Mouse (Mus musculus): ENCODE results near the gene Cep250. TPM values are rescaled to one million over a fixed set of nuclear protein-coding genes. Genes with fewer than 3 reads are reported as not detected.

Cep250 gene
- polyA plus RNA-seq, 1 experiment: not detected

- TF ChIP-seq CTCF (IDR thresholded peaks at IDR 0.05; ENCODE audit: insufficient read depth, low read depth, low read length) (no peak), POLR2A (IDR thresholded peaks at IDR 0.05; ENCODE audit: insufficient read depth, low read depth, low read length) (no peak)
Observed at GRCm38 (mm10) chr2:155952006-155952405, 4.3 kb upstream of the Cep250 start.

DNA sequence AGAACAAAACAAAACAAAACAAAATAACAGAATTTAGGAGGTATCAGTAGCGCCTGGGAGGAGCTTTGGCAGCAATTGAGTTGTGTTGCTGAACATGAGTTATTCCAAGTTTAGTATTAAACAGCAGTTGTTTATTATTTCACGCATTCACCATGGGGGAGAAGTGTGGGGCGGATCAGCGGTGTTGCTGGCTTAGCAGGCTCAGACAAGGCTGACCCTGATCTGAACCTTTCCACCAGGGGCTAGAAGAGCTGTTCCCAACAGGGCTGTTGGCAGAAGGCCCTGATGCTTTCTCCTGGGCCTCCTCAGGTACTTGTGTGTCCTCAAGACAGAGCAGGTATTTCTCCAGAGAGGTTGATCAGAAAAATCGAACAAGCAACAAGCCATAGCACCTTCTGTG, 3.7 kb downstream of the Cep250 start:
- TF ChIP-seq CTCF (IDR thresholded peaks at IDR 0.05; ENCODE audit: insufficient read depth, low read depth, low read length) (no peak), POLR2A (IDR thresholded peaks at IDR 0.05; ENCODE audit: insufficient read depth, low read depth, low read length) (no peak)
- 77% methylated on average over 5 of the region's 5 CpGs for WGBS
- Histone ChIP-seq H3K4me3 (ENCODE audit: insufficient read depth, low read depth, low read length) (no peak overlapping the region), H3K27ac (ENCODE audit: insufficient read depth, low read depth, low read length) (no peak overlapping the region), H3K4me1 (ENCODE audit: control insufficient read depth, insufficient read depth, low read length) (0 out of 2 replicates have a peak, but pooled peaks cover 2% of the 10 kb centered on the region)

More at GRCm38 (mm10) chr2:155952006-155952405, 4.3 kb upstream of the Cep250 start:
- Histone ChIP-seq H3K4me1 (ENCODE audit: control insufficient read depth, insufficient read depth, low read length) (peaks cover 11% of the 10 kb centered on the region), H3K27ac (ENCODE audit: insufficient read depth, low read depth, low read length) (no peak overlapping the region), H3K4me3 (ENCODE audit: insufficient read depth, low read depth, low read length) (no peak overlapping the region)

DNA sequence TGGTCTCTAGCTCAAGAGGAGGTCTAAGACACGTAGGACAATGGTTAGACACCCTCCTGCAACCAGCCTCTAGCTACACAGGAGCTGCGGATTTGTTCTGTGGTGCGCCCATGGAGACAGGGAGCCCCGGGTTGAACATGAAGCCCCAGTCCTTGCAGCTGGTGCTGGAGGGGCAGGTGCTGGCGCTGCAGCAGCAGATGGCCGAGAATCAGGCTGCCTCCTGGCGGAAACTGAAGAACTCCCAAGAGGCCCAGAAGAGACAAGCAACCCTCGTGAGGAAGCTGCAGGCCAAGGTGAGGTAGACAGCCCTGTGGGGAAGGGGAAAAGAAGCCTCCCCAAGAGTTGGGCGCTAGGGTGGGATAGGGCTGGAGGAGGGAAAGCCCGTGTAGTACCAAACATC, 5.6 kb downstream of the Cep250 start:
- Histone ChIP-seq H3K4me1 (ENCODE audit: control insufficient read depth, insufficient read depth, low read length) (0 out of 2 replicates have a peak, but pooled peaks cover 2% of the 10 kb centered on the region), H3K4me3 (ENCODE audit: insufficient read depth, low read depth, low read length) (no peak overlapping the region), H3K27ac (ENCODE audit: insufficient read depth, low read depth, low read length) (no peak overlapping the region)
- WGBS: 83% methylated on average over 10 of the region's 10 CpGs
- TF ChIP-seq CTCF (IDR thresholded peaks at IDR 0.05; ENCODE audit: insufficient read depth, low read depth, low read length): no peak
- TF ChIP-seq POLR2A (IDR thresholded peaks at IDR 0.05; ENCODE audit: insufficient read depth, low read depth, low read length): no peak

- H3K27ac ChIP-seq (ENCODE audit: insufficient read depth, low read depth, low read length): no peak overlapping the region
- WGBS: 24% methylated on average over 1 of the region's 1 CpGs
Observed at GRCm38 (mm10) chr2:155962991-155963390, 6.7 kb downstream of the Cep250 start.

GRCm38 (mm10) chr2:155973348-155973747, 17.1 kb downstream of the Cep250 start:
- 88% methylated on average over 6 of the region's 6 CpGs for WGBS
- TF ChIP-seq POLR2A (IDR thresholded peaks at IDR 0.05; ENCODE audit: insufficient read depth, low read depth, low read length) (no peak), CTCF (IDR thresholded peaks at IDR 0.05; ENCODE audit: insufficient read depth, low read depth, low read length) (no peak)
- H3K4me3 ChIP-seq (ENCODE audit: insufficient read depth, low read depth, low read length): no peak overlapping the region
- H3K4me1 ChIP-seq (ENCODE audit: control insufficient read depth, insufficient read depth, low read length): no peaks in the 10 kb centered on the region
- no peak overlapping the region for H3K27ac ChIP-seq (ENCODE audit: insufficient read depth, low read depth, low read length)

More at GRCm38 (mm10) chr2:155962991-155963390, 6.7 kb downstream of the Cep250 start:
- H3K4me1 ChIP-seq (ENCODE audit: control insufficient read depth, insufficient read depth, low read length): 0 out of 2 replicates have a peak, but pooled peaks cover 2% of the 10 kb centered on the region
- H3K4me3 ChIP-seq (ENCODE audit: insufficient read depth, low read depth, low read length): no peak overlapping the region
- TF ChIP-seq CTCF (IDR thresholded peaks at IDR 0.05; ENCODE audit: insufficient read depth, low read depth, low read length) (no peak), POLR2A (IDR thresholded peaks at IDR 0.05; ENCODE audit: insufficient read depth, low read depth, low read length) (no peak)

DNA sequence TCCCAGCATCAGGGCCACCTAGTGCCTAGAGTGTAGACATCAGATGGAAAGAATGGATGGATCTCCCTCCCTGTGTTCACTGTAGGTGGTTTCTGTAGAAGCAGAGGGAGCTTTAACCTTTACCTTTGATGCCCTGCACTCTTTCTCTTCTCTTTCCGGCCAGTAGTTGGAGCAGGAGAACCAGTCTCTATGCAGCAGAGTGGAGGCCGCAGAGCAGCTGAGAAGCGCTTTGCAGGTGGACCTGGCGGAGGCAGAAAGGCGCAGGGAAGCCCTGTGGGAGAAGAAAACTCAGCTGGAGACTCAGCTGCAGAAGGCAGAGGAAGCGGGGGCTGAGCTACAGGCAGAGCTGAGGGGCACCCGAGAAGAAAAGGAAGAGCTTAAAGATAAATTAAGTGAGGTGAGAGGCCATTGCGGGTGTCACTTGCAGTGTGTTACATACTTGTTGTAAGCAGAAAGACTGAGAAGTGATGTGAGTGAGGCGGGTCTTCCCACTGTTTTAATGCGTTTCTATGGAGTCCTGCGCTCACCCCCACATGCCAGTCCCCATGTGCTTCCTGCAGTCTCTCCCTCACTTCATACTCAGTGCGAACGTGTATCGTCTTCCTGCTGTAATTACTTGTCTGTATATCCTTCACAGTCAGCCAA, 18.0 kb downstream of the Cep250 start:
- TF ChIP-seq CTCF (IDR thresholded peaks at IDR 0.05; ENCODE audit: insufficient read depth, low read depth, low read length) (no peak), POLR2A (IDR thresholded peaks at IDR 0.05; ENCODE audit: insufficient read depth, low read depth, low read length) (no peak)
- Histone ChIP-seq H3K4me3 (ENCODE audit: insufficient read depth, low read depth, low read length) (no peak overlapping the region), H3K27ac (ENCODE audit: insufficient read depth, low read depth, low read length) (no peak overlapping the region), H3K4me1 (ENCODE audit: control insufficient read depth, insufficient read depth, low read length) (0 out of 2 replicates have a peak, but pooled peaks cover 2% of the 10 kb centered on the region)
- WGBS: 74% methylated on average over 14 of the region's 14 CpGs

DNA sequence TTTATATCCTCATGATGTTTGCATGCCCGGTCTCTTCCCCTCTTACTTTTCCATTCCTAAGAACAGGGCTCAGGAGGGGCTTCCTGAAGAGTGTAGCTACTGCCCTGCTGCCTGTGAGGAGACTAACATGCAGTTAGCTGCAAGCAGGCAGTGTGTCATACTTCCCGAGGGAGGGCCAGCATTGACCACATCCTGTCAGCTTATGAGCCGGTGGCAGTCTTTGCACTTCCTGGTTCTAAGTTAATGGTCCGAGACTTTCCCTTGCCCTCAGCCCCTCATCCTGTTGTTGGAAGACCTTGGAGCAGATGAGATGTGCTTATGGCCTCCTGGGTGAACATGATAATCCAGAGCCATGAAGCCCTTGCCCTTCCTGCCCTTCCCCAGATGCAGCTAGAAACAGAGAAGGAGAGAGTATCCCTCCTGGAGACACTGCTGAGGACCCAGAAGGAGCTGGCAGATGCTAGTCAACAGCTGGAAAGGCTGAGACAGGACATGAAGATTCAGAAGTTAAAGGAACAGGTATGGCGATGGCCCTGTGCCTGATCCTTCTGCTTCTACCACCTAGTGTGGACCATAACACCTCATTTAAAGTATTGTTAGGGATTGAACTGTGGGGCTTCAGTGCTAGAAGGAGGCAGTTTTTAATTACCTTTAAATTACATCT, 23.2 kb downstream of the Cep250 start:
- Histone ChIP-seq H3K27ac (ENCODE audit: insufficient read depth, low read depth, low read length) (no peak overlapping the region), H3K4me3 (ENCODE audit: insufficient read depth, low read depth, low read length) (no peak overlapping the region), H3K4me1 (ENCODE audit: control insufficient read depth, insufficient read depth, low read length) (0 out of 2 replicates have a peak, but pooled peaks cover 2% of the 10 kb centered on the region)
- no peak for TF ChIP-seq CTCF (IDR thresholded peaks at IDR 0.05; ENCODE audit: insufficient read depth, low read depth, low read length)
- no peak for TF ChIP-seq POLR2A (IDR thresholded peaks at IDR 0.05; ENCODE audit: insufficient read depth, low read depth, low read length)
- WGBS: 85% methylated on average over 5 of the region's 5 CpGs

- WGBS: 89% methylated on average over 7 of the region's 7 CpGs
- no peak overlapping the region; the same call in 1 of the 2 replicates for H3K27ac ChIP-seq (ENCODE audit: insufficient read depth, low read depth, low read length)
- H3K4me1 ChIP-seq (ENCODE audit: control insufficient read depth, insufficient read depth, low read length): no peaks in the 10 kb centered on the region
- TF ChIP-seq POLR2A (IDR thresholded peaks at IDR 0.05; ENCODE audit: insufficient read depth, low read depth, low read length): no peak
- no peak for TF ChIP-seq CTCF (IDR thresholded peaks at IDR 0.05; ENCODE audit: insufficient read depth, low read depth, low read length)
- H3K4me3 ChIP-seq (ENCODE audit: insufficient read depth, low read depth, low read length): no peak overlapping the region
Observed at GRCm38 (mm10) chr2:155985776-155986175, 29.5 kb downstream of the Cep250 start.

- WGBS: 97% methylated on average over 6 of the region's 6 CpGs
- Histone ChIP-seq H3K4me3 (ENCODE audit: insufficient read depth, low read depth, low read length) (no peak overlapping the region), H3K4me1 (ENCODE audit: control insufficient read depth, insufficient read depth, low read length) (peaks cover 9% of the 10 kb centered on the region), H3K27ac (ENCODE audit: insufficient read depth, low read depth, low read length) (no peak overlapping the region)
- no peak for TF ChIP-seq POLR2A (IDR thresholded peaks at IDR 0.05; ENCODE audit: insufficient read depth, low read depth, low read length)
- no peak for TF ChIP-seq CTCF (IDR thresholded peaks at IDR 0.05; ENCODE audit: insufficient read depth, low read depth, low read length)
Observed at GRCm38 (mm10) chr2:155987131-155987530, 30.9 kb downstream of the Cep250 start.

All from olfactory bulb, adult 2 months (tissue).